Comparison of ENCODE assay signal across 28 mouse cellular contexts in the genomic region with DNA sequence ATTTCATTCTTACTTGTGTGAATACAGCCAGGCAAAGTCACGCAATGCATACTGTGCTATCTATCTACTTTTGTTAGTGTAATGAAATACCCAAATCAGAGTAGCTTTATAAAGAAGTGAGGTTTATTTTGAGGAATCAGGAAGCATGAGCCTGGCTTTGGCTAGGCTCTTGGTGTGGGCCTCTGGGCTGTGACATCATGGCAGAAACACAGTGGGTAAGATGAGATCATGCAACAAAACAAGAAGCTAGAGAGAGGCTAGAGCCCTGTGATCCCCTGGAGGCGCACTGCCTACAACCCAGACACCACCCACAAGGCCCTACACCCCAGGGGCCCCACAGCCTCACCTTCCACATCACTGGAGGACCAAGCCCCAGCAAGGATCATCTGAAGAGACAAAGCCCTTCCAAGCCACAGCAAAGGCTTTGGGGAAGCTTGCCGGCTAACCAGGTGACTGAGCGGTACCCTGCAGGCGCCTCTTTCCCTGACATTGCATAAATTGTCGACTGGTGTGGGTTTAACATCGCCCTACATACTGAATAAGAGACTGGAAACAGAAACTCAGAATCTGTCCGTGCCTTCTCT.
DNase-seq lines count a peak whose midpoint lies in the region; ATAC-seq lines count a peak whose summit lies in the region.
"Had no signal": no experiment of that assay in that cellular context is flagged by ENCODE, and none has a peak within 500 bp of the region (broad histone marks: within the 10 kb centered on the region; RNA-seq: fewer than 3 reads in every experiment).

No protein-coding gene starts in this region.

- no peaks in the 10 kb centered on the region for H3K9me3 ChIP-seq in embryonic facial prominence, embryonic 15.5 days (replicated peaks)
- H3K9me3 ChIP-seq: embryonic facial prominence, embryonic 13.5 days; hindbrain, embryonic 12.5 days; limb, embryonic 12.5 days; neural tube, embryonic 15.5 days had no signal

- no peaks in the 10 kb centered on the region for H3K36me3 ChIP-seq in embryonic facial prominence, embryonic 15.5 days
- H3K36me3 ChIP-seq: embryonic facial prominence, embryonic 13.5 days; hindbrain, embryonic 12.5 days; limb, embryonic 12.5 days; neural tube, embryonic 15.5 days had no signal

- H3K27me3 ChIP-seq in embryonic facial prominence, embryonic 15.5 days, result no peaks in the 10 kb centered on the region
- H3K27me3 ChIP-seq: embryonic facial prominence, embryonic 13.5 days; hindbrain, embryonic 12.5 days; limb, embryonic 12.5 days; neural tube, embryonic 15.5 days had no signal

- no peak overlapping the region for H3K9ac ChIP-seq in embryonic facial prominence, embryonic 15.5 days
- H3K9ac ChIP-seq: embryonic facial prominence, embryonic 13.5 days; hindbrain, embryonic 12.5 days; limb, embryonic 12.5 days; neural tube, embryonic 15.5 days had no signal

- H3K4me3 ChIP-seq in embryonic facial prominence, embryonic 15.5 days (replicated peaks), result no peak overlapping the region
- H3K4me3 ChIP-seq: embryonic facial prominence, embryonic 13.5 days; hindbrain, embryonic 12.5 days; limb, embryonic 12.5 days; neural tube, embryonic 15.5 days had no signal

- peak overlapping the region; percentile 11; the same call in 1 of the 2 replicates for H3K27ac ChIP-seq in embryonic facial prominence, embryonic 15.5 days (replicated peaks)
- H3K27ac ChIP-seq: embryonic facial prominence, embryonic 13.5 days; hindbrain, embryonic 12.5 days; hindbrain, postnatal 0 days; limb, embryonic 12.5 days; macrophage; neural tube, embryonic 15.5 days had no signal

- ATAC-seq in CD4-positive, CD25-positive, alpha-beta regulatory T cell, adult 4 months, result no peak
- no peak for ATAC-seq in embryonic facial prominence, embryonic 15.5 days (ENCODE audit: insufficient number of reproducible peaks, low FRiP score, low TSS enrichment, low read depth)
- ATAC-seq: forebrain, embryonic 14.5 days; hindbrain, postnatal 0 days; intestine, postnatal 0 days had no signal

- no peak overlapping the region for H3K4me2 ChIP-seq in embryonic facial prominence, embryonic 15.5 days (replicated peaks)
- H3K4me2 ChIP-seq: embryonic facial prominence, embryonic 13.5 days; heart, embryonic 11.5 days; hindbrain, embryonic 12.5 days; limb, embryonic 12.5 days; liver, embryonic 11.5 days; neural tube, embryonic 15.5 days had no signal

- WGBS in embryonic facial prominence, embryonic 15.5 days, result 62% methylated on average over 8 of the region's 8 CpGs

- DNase-seq in CD4-positive, CD25-positive, alpha-beta regulatory T cell, adult 2 months (ENCODE audit: low read depth, low spot score), result peak; percentile 22
- DNase-seq in 3T3-L1 (ENCODE audit: low read depth, low spot score), result peak; percentile 25
- peak; percentile 41 for DNase-seq in thymus, postnatal 14 days
- no peak for DNase-seq in retina, postnatal 1 day
- no peak for DNase-seq in lung, postnatal 25 days (ENCODE audit: low spot score)
- DNase-seq in kidney, adult 9 months, result no peak
- DNase-seq: adrenal gland, postnatal 14 days; cerebellum, adult 11-12 months; cerebellum, adult 9-11 months; embryo, embryonic 11 days; gastrocnemius, postnatal 25 days; heart, adult 11 months; heart, postnatal 36 days; kidney, postnatal 14 days; midbrain, embryonic 14.5 days; spleen, adult 18-20 months had no signal

- H3K4me1 ChIP-seq in embryonic facial prominence, embryonic 15.5 days, result peaks cover 24% of the 10 kb centered on the region

Comparison
In these comparisons a context has a peak if more than half of its experiments do, and no peak if none do; other contexts are left out.
1. DNase-seq: peak in CD4-positive, CD25-positive, alpha-beta regulatory T cell, adult 2 months (single experiment), 3T3-L1 (single experiment) and thymus, postnatal 14 days (single experiment); none in retina, postnatal 1 day (single experiment), lung, postnatal 25 days (single experiment) and kidney, adult 9 months (single experiment).